Mouse (Mus musculus): ENCODE data around the gene Snx11. TPM values are rescaled to one million over a fixed set of nuclear protein-coding genes. Genes with fewer than 3 reads are reported as not detected.
"Not testable (repeated sequence)": the region's sequence is repeated elsewhere in the genome, so short reads cannot be mapped to it uniquely, and the experiment has no call there.

The Snx11 gene
- polyA plus RNA-seq, 1 experiment = 60.8 TPM

GRCm38 (mm10) chr11:96816494-96816893, 39.1 kb upstream of the Snx11 start:
- DNase-seq (ENCODE audit: low read depth) = no peak
- TF ChIP-seq CTCF (IDR thresholded peaks at IDR 0.05; ENCODE audit: borderline replicate concordance, extremely low read depth, insufficient read depth, insufficient read length) (no peak), POLR2A (IDR thresholded peaks at IDR 0.05; ENCODE audit: borderline replicate concordance, extremely low read depth, insufficient read depth, insufficient read length, poor library complexity, severe bottlenecking) (no peak)

- no peak for DNase-seq (ENCODE audit: low read depth)
- TF ChIP-seq POLR2A (IDR thresholded peaks at IDR 0.05; ENCODE audit: borderline replicate concordance, extremely low read depth, insufficient read depth, insufficient read length, poor library complexity, severe bottlenecking) (no peak), CTCF (IDR thresholded peaks at IDR 0.05; ENCODE audit: borderline replicate concordance, extremely low read depth, insufficient read depth, insufficient read length) (no peak)
Measured at GRCm38 (mm10) chr11:96815895-96816294, 38.5 kb upstream of the Snx11 start.

- TF ChIP-seq POLR2A (IDR thresholded peaks at IDR 0.05; ENCODE audit: borderline replicate concordance, extremely low read depth, insufficient read depth, insufficient read length, poor library complexity, severe bottlenecking) = no peak
- no peak for TF ChIP-seq CTCF (IDR thresholded peaks at IDR 0.05; ENCODE audit: borderline replicate concordance, extremely low read depth, insufficient read depth, insufficient read length)
- no peak for DNase-seq (ENCODE audit: low read depth)
Measured at GRCm38 (mm10) chr11:96814443-96814842, 37.1 kb upstream of the Snx11 start.

GRCm38 (mm10) chr11:96813920-96814319, 36.6 kb upstream of the Snx11 start:
- TF ChIP-seq CTCF (IDR thresholded peaks at IDR 0.05; ENCODE audit: borderline replicate concordance, extremely low read depth, insufficient read depth, insufficient read length) (no peak), POLR2A (IDR thresholded peaks at IDR 0.05; ENCODE audit: borderline replicate concordance, extremely low read depth, insufficient read depth, insufficient read length, poor library complexity, severe bottlenecking) (no peak)
- no peak for DNase-seq (ENCODE audit: low read depth)

GRCm38 (mm10) chr11:96813455-96813854, 36.1 kb upstream of the Snx11 start:
- DNase-seq (ENCODE audit: low read depth) = no peak
- TF ChIP-seq POLR2A (IDR thresholded peaks at IDR 0.05; ENCODE audit: borderline replicate concordance, extremely low read depth, insufficient read depth, insufficient read length, poor library complexity, severe bottlenecking) (no peak), CTCF (IDR thresholded peaks at IDR 0.05; ENCODE audit: borderline replicate concordance, extremely low read depth, insufficient read depth, insufficient read length) (no peak)

- DNase-seq (ENCODE audit: low read depth) = not testable (repeated sequence)
Measured at GRCm38 (mm10) chr11:96811188-96811587, 33.8 kb upstream of the Snx11 start.

GRCm38 (mm10) chr11:96809562-96810235, 32.3 kb upstream of the Snx11 start:
- no peak for DNase-seq (ENCODE audit: low read depth)
- no peak for TF ChIP-seq CTCF (IDR thresholded peaks at IDR 0.05; ENCODE audit: borderline replicate concordance, extremely low read depth, insufficient read depth, insufficient read length)
- TF ChIP-seq POLR2A (IDR thresholded peaks at IDR 0.05; ENCODE audit: borderline replicate concordance, extremely low read depth, insufficient read depth, insufficient read length, poor library complexity, severe bottlenecking) = no peak

GRCm38 (mm10) chr11:96808066-96808465, 30.7 kb upstream of the Snx11 start:
- no peak for DNase-seq (ENCODE audit: low read depth)
- TF ChIP-seq POLR2A (IDR thresholded peaks at IDR 0.05; ENCODE audit: borderline replicate concordance, extremely low read depth, insufficient read depth, insufficient read length, poor library complexity, severe bottlenecking) = no peak
- peak; percentile 43; the same call in 1 of the 2 replicates for TF ChIP-seq CTCF (IDR thresholded peaks at IDR 0.05; ENCODE audit: borderline replicate concordance, extremely low read depth, insufficient read depth, insufficient read length)

- no peak for TF ChIP-seq POLR2A (IDR thresholded peaks at IDR 0.05; ENCODE audit: borderline replicate concordance, extremely low read depth, insufficient read depth, insufficient read length, poor library complexity, severe bottlenecking)
- no peak for TF ChIP-seq CTCF (IDR thresholded peaks at IDR 0.05; ENCODE audit: borderline replicate concordance, extremely low read depth, insufficient read depth, insufficient read length)
- no peak for DNase-seq (ENCODE audit: low read depth)
Measured at GRCm38 (mm10) chr11:96805606-96806005, 28.2 kb upstream of the Snx11 start.

GRCm38 (mm10) chr11:96799511-96799910, 22.2 kb upstream of the Snx11 start:
- TF ChIP-seq CTCF (IDR thresholded peaks at IDR 0.05; ENCODE audit: borderline replicate concordance, extremely low read depth, insufficient read depth, insufficient read length) (no peak), POLR2A (IDR thresholded peaks at IDR 0.05; ENCODE audit: borderline replicate concordance, extremely low read depth, insufficient read depth, insufficient read length, poor library complexity, severe bottlenecking) (no peak)
- DNase-seq (ENCODE audit: low read depth) = no peak

GRCm38 (mm10) chr11:96796586-96796985, 19.2 kb upstream of the Snx11 start:
- peak; percentile 36 for DNase-seq (ENCODE audit: low read depth)
- peak; percentile 23; the same call in 1 of the 2 replicates for TF ChIP-seq CTCF (IDR thresholded peaks at IDR 0.05; ENCODE audit: borderline replicate concordance, extremely low read depth, insufficient read depth, insufficient read length)
- TF ChIP-seq POLR2A (IDR thresholded peaks at IDR 0.05; ENCODE audit: borderline replicate concordance, extremely low read depth, insufficient read depth, insufficient read length, poor library complexity, severe bottlenecking) = no peak

GRCm38 (mm10) chr11:96796081-96796480, 18.7 kb upstream of the Snx11 start:
- TF ChIP-seq POLR2A (IDR thresholded peaks at IDR 0.05; ENCODE audit: borderline replicate concordance, extremely low read depth, insufficient read depth, insufficient read length, poor library complexity, severe bottlenecking) (no peak), CTCF (IDR thresholded peaks at IDR 0.05; ENCODE audit: borderline replicate concordance, extremely low read depth, insufficient read depth, insufficient read length) (no peak)

More at GRCm38 (mm10) chr11:96796081-96796480, 18.7 kb upstream of the Snx11 start:
- no peak for DNase-seq (ENCODE audit: low read depth)
